Mouse (Mus musculus) adrenal gland, adult 18-20 months (tissue): Measurements from ENCODE around the gene Gm49342. TPM values are rescaled to one million over a fixed set of nuclear protein-coding genes. Genes with fewer than 3 reads are reported as not detected.
A peak's percentile ranks its signal among the peaks of the same experiment; 100 is the strongest.
"Not testable (repeated sequence)": the region's sequence is repeated elsewhere in the genome, so short reads cannot be mapped to it uniquely, and the experiment has no call there.

ENCODE experiments used
- DNase-seq, 2 experiments: peaks; one replicate each; pipeline ENCODE4 v3.0.0; 2021 to 2022; ENCODE audit warnings: low spot score in 2 of 2
- long read RNA-seq, 2 experiments: library from polyadenylated mRNA; stranded (forward); transcript quantifications; one replicate each; pipeline ENCODE4 v2.0.0; 2021
- total RNA-seq, 2 experiments: library from RNA; stranded (reverse); gene quantifications; 1 replicate in 1 of 2; 2 replicates in 1 of 2; pipeline ENCODE4 v1.2.3; 2021

The Gm49342 gene
- 10 to 100 TPM; 31.9 to 43.9 TPM for total RNA-seq
- long read RNA-seq, experiment 1: 0 reads
- long read RNA-seq, experiment 2: 0 reads

DNA sequence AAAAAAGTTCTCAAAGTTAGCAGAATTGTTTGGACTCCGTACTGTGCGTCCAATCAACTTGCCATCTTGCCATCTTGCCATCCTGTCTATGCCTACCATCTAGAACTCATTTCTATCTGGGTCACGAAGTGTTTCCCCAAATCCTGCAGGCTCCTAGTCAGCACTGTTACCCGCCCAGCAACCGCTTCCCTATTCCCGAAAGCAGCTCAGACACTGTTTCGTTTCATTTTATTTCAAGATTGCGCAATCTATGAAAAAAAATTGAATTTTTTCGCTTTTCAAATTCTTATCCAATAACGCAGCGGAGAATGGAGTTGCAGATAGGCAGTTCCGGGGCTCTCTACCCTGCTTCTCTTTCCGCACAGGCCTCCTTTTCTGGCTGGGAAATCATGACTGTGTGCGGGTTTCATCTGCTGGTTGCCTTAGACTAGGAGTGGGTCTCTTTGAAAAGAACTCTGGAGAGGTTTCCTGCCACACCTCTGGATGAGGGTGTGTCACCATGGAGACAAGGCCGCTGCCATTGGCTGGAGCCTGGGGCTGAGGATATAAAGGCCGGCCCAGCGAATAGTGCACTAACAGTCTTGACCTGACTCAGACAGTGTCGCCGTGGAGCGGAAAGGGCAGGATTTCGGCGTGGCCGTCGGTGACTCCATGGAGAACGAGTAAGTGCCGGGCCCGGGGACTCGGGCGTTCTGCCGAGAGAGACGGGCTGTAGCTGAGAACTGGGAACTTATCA is at the start of gene Gm49342:
Gm49342 (plus strand) TSS at position 586 of the 736 bp plus-strand sequence.
- DNase-seq: peak; percentile 97 to 99

DNA sequence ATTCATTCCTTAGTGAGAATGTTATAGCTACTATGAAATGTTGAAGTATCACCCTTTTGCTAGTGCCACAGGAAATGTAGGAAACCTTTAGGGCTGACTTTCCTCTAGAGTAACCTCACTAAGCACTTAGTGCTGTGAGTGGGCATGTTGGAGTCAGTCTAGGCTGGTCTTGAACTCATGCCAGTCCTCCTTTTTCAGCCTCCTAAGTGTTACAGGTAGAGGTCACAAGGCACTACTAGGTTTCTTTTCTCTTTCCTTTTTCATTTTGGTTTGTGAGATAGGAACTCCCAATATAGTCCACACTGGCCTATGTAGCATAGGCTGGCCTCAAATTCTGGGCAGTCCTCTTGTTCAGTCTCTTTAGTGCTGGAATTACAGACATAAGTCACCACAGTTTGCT is 48.9 kb upstream of the Gm49342 start:
- no peak for DNase-seq

DNA sequence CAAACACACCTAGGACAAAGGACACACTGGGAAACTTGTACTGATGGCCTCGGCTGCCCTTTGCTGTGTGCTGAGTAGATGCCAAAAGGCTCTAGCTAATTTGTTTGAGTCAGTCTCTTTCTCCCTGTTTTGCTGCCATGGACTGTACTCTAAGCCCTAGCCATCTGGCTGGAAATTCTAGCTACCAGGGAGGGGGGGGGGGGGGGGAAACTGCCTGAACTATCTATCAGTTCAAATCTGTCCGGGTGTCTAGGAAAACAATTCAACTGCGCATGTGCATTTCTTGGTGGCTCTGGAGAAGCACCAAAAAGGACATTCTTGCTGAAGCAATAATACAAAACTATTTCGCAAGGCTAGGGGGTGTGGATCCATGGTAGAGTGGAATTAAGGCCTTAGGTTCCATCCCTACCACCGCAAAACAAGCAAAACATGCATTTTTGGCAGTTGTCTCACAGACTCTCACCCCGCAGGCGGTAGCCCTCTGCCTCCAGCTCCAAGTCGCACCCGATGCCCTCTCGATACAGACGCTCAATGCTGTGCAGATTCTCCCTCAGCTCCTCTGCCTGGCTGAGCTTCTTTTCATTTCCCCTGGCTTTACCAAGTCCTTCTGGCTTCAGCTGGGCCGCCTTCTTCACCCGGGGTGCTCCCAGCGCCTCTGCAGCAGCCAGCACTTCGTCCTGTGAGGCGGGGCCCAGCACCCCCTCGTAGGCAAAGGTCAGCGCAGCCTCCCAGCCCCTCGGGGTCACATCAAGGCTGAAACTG is 48.2 kb upstream of the Gm49342 start:
- peak; percentile 26 to 43 for DNase-seq

DNA sequence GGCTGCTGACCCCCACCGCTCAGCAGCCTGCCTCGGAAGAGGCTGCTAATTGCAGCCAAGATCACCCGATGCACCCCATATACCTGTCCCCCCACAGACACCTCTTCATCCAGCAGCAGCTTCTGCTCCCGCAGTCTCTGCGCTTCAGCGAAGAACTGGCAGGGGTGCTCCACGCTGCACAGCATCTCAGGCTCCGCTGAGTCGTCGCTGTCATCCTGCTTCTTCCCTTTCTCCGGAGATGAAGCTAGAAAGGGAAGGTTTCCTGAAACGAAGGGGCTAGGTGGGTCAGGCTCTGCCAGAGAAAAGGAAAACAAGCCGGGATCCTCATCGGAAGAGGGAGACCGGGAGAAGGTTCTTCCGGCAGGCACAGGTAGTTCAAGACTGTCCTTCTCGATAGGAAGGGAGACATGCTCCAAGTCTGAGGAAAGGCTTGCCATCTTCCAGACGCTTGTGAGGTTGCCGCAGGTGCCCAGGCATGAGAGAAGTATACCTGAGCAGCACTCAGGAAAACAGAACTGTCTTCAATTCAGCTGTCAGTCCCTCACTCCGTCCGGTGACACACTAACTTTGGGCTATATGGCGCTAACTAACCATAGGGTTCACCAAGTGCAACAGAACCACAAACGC is 47.5 kb upstream of the Gm49342 start:
- no peak for DNase-seq

- no peak for DNase-seq
These were observed 46.9 kb upstream of the Gm49342 start, which contains the start of gene Klhl33 for GRCm38 (mm10) chr14:50897374-50897765. Gene Klhl33, minus strand, starts transcription at chr14:50897507.

DNA sequence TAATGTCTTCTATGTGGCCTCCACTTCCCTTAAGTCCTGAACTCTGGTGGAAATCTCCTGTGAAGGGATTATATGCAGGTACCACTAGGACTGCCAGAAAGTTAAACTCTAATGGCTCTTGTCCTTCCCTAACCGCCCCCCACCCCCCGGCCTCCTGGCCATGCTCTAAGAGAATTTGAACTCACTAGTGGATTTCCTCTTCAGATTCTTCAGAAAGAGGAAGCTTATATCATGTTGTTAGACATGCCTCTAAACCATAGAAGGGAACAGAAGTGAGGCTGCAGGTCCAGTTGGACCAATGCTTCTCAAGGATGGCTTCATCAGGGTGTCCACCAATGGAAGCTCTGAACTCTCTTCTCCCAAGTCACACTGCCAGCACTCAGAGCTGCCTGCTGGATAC is 46.3 kb upstream of the Gm49342 start:
- DNase-seq: not testable (repeated sequence)

GRCm38 (mm10) chr14:50903973-50904827 is 40.1 kb upstream of the Gm49342 start:
- peak in 1 of 2 experiments; percentile 10 for DNase-seq

DNA sequence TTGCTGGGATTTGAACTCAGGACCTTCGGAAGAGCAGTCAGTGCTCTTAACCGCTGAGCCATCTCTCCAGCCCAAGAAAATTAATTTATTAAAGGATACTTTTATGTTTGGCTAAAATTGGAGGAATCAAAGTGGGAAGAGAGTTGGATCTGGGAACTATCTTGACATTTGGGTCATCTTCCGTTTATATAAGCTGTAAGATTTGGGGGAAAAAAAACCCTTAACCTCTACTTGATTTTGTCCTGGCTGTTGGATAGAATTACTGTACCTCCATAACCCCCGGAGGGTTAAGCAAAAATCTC is 39.5 kb upstream of the Gm49342 start:
- no peak for DNase-seq

DNA sequence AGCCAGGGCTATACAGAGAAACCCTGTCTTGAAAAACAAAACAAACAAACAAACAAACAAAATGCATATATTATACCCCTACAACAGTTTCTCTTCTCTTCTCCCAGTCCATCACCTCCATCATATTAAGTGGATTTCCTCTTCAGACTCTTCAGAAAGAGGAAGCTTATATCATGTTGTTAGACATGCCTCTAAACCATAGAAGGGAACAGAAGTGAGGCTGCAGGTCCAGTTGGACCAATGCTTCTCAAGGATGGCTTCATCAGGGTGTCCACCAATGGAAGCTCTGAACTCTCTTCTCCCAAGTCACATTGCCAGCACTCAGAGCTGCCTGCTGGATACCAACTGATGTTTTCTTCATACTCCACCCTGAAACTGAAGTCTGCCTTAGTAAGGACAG is 39.0 kb upstream of the Gm49342 start:
- not testable (repeated sequence) for DNase-seq

- DNase-seq: no peak
These were observed 36.2 kb upstream of the Gm49342 start for GRCm38 (mm10) chr14:50908126-50908525.

- DNase-seq: no peak
These were observed 33.0 kb upstream of the Gm49342 start for GRCm38 (mm10) chr14:50911356-50911755.

DNA sequence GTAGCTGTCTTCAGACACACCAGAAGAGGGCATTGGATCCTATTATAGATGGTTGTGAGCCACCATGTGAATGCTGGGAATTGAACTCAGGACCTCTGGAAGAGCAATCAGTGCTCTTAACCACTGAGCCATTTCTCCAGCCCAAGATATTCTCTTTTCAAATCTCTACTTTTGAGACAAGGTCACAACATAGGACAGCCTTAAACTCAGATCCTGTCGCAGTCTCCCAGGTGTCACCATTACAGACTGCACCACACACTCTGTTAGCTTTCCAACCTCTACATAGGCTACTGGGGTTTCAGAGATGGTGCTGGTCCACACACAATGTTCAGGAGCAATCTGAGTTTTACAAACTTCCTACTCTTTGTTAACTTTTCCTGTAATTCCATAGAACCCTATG is 20.9 kb upstream of the Gm49342 start:
- DNase-seq: not testable (repeated sequence)

DNA sequence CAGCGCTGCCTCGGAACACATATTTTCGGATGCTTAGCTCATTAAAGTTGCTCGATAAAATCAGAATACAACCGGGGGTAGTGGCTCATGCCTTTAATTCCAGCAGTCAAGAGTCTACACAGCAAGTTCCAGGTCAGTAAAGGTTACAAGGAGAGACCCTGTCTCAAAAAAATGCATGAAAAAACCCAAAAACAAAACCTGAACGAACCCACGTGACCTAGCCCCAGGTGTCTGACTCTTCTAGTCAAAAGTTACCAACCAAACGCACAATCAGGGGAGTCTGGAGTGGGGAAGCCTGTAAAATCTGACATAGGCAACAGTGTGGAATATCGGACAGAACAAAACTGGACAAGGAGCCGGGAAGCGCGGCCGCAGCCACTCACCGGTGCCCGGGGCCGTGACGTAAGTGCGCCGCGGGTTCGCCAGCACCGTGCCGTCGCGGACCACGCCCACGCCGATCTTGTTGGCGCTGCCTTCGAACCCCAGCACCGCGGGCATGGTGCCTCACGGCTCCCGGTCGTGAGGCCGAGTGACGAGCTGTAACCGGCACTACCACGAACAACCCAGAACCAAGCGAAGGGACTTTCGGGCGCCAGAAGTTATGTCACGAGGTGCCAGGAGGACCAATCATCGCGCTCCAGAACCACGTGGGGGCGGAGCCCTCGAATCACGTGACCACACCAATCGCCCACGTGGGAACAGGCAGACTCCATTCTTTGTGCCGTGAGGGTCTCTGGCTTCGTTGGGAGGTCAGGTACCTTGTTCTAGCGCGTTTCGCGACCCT is 19.8 kb upstream of the Gm49342 start, which contains the start of the genes Osgep and Apex1:
Osgep (minus strand) TSS at position 613 of the 784 bp plus-strand sequence.
Apex1 (plus strand) TSS at position 688 of the 784 bp plus-strand sequence.
- peak; percentile 91 to 92 for DNase-seq

- no peak for DNase-seq
These were observed 19.0 kb upstream of the Gm49342 start for GRCm38 (mm10) chr14:50925111-50925920.

GRCm38 (mm10) chr14:50927366-50927765 is 17.0 kb upstream of the Gm49342 start:
- DNase-seq: no peak

DNA sequence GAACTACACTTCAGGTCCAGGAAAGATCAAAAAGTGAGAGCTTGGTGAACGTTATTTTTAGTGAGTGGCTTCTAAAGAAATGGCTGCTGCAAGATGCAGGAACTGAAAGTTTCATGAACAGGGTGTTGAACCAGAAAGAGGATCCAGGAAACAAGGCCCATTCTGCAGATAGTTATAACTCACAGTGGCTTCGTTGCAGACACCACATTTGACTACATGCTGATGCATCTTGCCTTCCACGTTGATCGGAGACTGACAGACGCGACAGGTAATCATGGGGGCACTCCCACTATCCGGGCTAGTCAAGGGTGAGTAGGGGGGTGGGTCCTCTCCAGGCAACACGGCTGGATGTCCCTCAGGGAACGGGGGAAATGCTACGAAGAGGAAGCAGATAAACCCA is 14.4 kb upstream of the Gm49342 start:
- no peak for DNase-seq

- DNase-seq: no peak
These were observed 14.0 kb upstream of the Gm49342 start for GRCm38 (mm10) chr14:50930377-50930753.

DNA sequence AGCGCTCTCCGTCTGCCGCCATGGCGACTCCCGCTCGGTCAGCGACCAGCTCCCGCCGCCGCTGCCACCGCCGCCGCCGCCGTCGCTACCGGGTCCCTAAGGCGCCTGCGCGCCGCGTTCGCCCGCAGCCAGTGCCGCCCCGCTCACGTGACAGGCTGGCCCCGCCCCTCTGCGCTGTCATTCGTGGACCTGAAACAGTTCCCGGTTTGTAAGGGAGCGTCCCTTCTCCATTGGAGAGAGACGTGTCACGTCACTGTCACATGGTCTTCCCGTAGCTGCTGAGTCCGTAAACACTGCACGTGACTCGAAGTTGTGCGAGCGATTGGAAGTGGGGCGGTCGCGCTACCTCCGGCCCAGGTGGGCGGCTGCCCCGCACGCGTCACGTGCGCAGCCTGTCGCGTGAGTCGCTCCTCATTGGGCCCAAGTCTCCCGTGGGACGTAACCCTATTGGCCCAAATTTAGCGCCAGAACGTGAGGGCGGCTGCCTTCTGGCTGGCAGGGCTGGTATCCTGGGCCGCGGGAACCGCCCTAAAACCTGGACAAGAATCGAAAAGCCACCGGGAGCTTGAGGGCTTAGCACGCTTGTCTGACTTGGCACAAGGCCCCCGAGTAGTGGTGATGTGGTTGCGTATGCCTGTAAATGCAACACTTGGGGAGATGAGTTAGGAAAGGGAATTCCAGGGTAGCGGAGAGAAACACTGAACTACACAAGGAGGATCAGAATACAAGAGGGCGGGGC is 13.4 kb upstream of the Gm49342 start, which contains the start of the genes Pip4p1 and Pnp:
Pip4p1 (minus strand) TSS at position 103 of the 739 bp plus-strand sequence.
Pnp (plus strand) TSS at position 329 of the 739 bp plus-strand sequence.
- peak; percentile 98 for DNase-seq
